Mouse (Mus musculus) hematopoietic stem cell, adult 5-6 weeks (primary cell): ENCODE data around the gene Heatr1. TPM values are rescaled to one million over a fixed set of nuclear protein-coding genes. Genes with fewer than 3 reads are reported as not detected.
"Not testable (repeated sequence)": the region's sequence is repeated elsewhere in the genome, so short reads cannot be mapped to it uniquely, and the experiment has no call there.

Experiments
- ATAC-seq, 2 experiments: fragments of 125-278 bp in 1 of 2; replicated peaks in 1 of 2; 2 replicates each; pipeline ENCODE4 v1.8.0; 2016 to 2017; ENCODE audit warnings: inconsistent platforms in 2 of 2, mild to moderate bottlenecking in 2 of 2, moderate number of reproducible peaks in 2 of 2, low read depth in 1 of 2, moderate TSS enrichment in 1 of 2; ENCODE audit not compliant: low FRiP score in 2 of 2, poor library complexity in 2 of 2, severe bottlenecking in 2 of 2, insufficient read depth in 1 of 2, low TSS enrichment in 1 of 2
- total RNA-seq: library from RNA; stranded (forward); fragments of 172-1452, 232-1000 nt; gene quantifications from 2 replicates; pipeline ENCODE4 v1.2.3, GENCODE M21; 2017

Gene Heatr1
- total RNA-seq, 1 experiment from 2014 or later = 77.2 TPM

- ATAC-seq = no peak
These were observed 44.8 kb downstream of the Heatr1 start for GRCm38 (mm10) chr13:12439586-12439985.

- ATAC-seq = no peak
These were observed 46.0 kb downstream of the Heatr1 start for GRCm38 (mm10) chr13:12440813-12441212.

GRCm38 (mm10) chr13:12442008-12442587 is 47.3 kb downstream of the Heatr1 start:
- no peak for ATAC-seq

GRCm38 (mm10) chr13:12453150-12453549 is 58.3 kb downstream of the Heatr1 start:
- ATAC-seq = no peak

GRCm38 (mm10) chr13:12454686-12455390 is 60.0 kb downstream of the Heatr1 start:
- no peak for ATAC-seq

- no peak for ATAC-seq
These were observed 61.9 kb downstream of the Heatr1 start for GRCm38 (mm10) chr13:12456711-12457110.

- peak; percentile 74 to 76 for ATAC-seq
These were observed 65.6 kb downstream of the Heatr1 start for GRCm38 (mm10) chr13:12460443-12460842.

- peak; percentile 92 to 94 for ATAC-seq
These were observed 66.3 kb downstream of the Heatr1 start for GRCm38 (mm10) chr13:12460881-12461729.

GRCm38 (mm10) chr13:12461730-12462119 is 66.9 kb downstream of the Heatr1 start:
- 0 out of 4 replicates have a peak, but pooled peaks of 1 of the 2 experiments have one; percentile 8 for ATAC-seq

GRCm38 (mm10) chr13:12462623-12463022 is 67.8 kb downstream of the Heatr1 start:
- no peak for ATAC-seq

GRCm38 (mm10) chr13:12464159-12464558 is 69.3 kb downstream of the Heatr1 start:
- not testable (repeated sequence) for ATAC-seq

- no peak for ATAC-seq
These were observed 70.0 kb downstream of the Heatr1 start, which contains the start of gene Lgals8 for GRCm38 (mm10) chr13:12464844-12465243. Gene Lgals8 (minus strand): TSS chr13:12464944.

- peak; percentile 89 to 94 for ATAC-seq
These were observed 73.7 kb downstream of the Heatr1 start for GRCm38 (mm10) chr13:12468488-12468887.

GRCm38 (mm10) chr13:12473724-12474378 is 79.0 kb downstream of the Heatr1 start:
- ATAC-seq = peak; percentile 81 to 92

- ATAC-seq = peak in 1 of 2 experiments; percentile 54; a peak in 1 of 4 replicates
These were observed 80.4 kb downstream of the Heatr1 start for GRCm38 (mm10) chr13:12475239-12475638.

- ATAC-seq = no peak
These were observed 82.1 kb downstream of the Heatr1 start for GRCm38 (mm10) chr13:12476886-12477285.

GRCm38 (mm10) chr13:12478301-12478700 is 83.5 kb downstream of the Heatr1 start:
- no peak for ATAC-seq
